Mouse (Mus musculus) embryo, embryonic 9.5 days (tissue): Measurements from ENCODE around the gene Zfp418.
"Not testable (repeated sequence)": the region's sequence is repeated elsewhere in the genome, so short reads cannot be mapped to it uniquely, and the experiment has no call there.

Experiments used
- DNase-seq: peaks from one replicate; pipeline ENCODE4 v3.0.0-alpha.2; 2017; ENCODE audit errors: extremely low spot score

Gene Zfp418

DNA sequence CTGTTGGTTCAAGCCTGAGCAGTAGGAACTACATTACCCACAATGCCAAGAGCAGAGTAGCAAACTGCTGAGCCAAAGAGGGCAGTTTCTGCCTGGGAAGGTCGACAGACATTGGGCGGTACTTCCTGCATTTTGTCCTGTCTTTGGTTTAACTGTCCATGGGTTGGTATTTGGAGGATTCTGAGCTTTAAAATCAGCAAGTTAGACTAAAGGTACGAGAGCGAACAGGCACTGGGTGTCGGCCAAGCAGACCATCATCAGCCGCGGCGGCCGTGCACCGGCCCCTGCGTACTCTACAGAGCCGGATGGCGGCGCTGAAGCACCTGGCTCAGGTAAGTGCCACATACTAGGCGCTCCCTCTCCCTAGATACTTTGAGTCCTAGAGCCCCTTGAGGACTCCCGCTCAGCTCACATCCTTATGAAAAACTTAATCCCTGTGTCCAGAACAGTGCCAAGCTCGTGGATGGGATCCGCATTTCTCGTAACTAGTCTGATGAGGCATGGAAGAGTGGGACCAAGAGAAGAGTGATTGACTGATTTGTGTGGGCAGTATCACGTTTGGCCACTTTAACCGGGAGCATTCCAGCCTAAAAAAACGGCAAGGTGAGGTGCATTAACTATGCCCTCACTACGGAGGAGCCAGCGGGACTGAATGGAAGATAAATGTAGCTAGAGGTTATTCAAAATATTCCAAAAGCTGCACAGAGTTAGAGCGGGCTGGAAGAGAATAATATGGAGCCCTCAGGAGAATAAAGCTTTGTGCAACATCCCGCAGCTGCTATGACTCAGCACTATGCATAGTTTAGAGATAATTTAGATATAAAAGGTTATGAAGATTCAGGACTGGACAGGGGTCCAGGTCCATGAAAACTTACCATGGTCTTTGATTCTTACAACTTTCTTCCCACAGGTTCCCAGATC is at the start of gene Zfp418:
Zfp418 (plus strand) TSS at position 104 of the 921 bp plus-strand sequence.
- peak; percentile 54 for DNase-seq

- no peak for DNase-seq
Measured at GRCm38 (mm10) chr7:7121602-7121980, 49.5 kb upstream of the Zfp418 start.

- DNase-seq = not testable (repeated sequence)
Measured at GRCm38 (mm10) chr7:7130491-7131124, 40.5 kb upstream of the Zfp418 start.

DNA sequence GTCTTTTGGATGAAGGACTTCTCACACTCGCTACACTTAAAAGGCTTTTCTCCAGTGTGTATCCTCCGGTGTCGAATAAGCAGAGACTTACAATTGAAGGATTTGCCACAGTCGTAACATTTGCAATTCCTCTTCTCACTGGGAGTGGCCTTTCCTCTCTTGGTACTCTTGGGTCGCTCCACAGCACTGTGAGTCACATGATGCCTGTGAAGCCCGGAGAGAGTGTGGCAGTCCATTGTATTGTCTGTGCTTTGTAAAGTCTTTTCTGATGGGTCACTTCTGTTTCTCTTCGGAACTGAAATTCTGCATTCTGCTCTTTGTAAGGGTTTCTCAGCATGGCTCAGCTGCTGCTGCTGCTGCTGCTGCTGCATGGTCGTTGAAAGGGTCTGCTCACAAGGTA is 38.4 kb upstream of the Zfp418 start:
- no peak for DNase-seq

DNA sequence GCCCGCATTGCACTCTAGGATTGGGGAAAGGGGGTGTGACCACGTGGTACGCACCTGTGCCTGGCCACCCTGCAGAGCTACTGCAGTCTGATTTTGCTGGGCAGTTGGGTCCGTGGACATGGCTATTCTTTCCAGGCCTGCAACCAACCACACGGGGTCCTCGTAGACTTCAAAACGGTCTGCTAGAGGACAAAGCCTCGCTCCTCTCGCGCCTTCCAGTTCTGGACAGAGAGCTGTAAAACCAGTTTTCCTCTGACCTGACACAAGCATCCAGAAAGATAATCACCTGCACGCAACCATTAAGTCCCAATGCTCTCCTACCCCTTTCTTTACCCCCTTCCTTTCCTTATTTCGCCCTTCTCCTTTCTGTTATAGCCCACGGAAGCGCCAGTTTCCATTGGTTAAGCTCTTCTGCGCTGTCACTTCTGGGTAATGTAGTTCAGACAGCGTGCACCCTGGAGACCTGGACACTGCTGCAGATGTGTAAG is 34.7 kb upstream of the Zfp418 start, which contains the start of gene Zfp773:
Zfp773 (minus strand) TSS at position 377 of the 488 bp plus-strand sequence.
- peak; percentile 72 for DNase-seq

- DNase-seq = no peak
Measured at GRCm38 (mm10) chr7:7144215-7144614, 26.9 kb upstream of the Zfp418 start.

- no peak for DNase-seq
Measured at GRCm38 (mm10) chr7:7145991-7146608, 25.0 kb upstream of the Zfp418 start.

DNA sequence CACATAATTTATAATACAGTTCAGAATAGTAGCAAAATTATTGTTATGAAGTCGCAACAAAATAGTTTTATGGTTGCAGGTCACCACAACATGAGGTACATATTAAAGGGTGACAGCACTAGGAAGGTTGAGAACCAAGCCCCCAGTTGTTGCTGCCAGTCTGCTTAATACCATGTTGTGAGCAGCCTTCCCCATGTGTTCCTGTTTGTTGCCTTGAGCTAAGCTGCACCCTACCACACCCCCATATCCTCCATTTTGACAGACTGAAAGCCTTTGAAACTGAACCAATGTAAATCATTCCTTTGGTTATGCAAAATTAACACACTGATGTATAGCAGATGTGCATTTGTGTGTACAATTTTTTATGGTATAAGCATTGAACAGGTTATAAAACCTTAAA is 14.8 kb downstream of the Zfp418 start:
- no peak for DNase-seq

GRCm38 (mm10) chr7:7187417-7188190 is 16.5 kb downstream of the Zfp418 start:
- DNase-seq = no peak

DNA sequence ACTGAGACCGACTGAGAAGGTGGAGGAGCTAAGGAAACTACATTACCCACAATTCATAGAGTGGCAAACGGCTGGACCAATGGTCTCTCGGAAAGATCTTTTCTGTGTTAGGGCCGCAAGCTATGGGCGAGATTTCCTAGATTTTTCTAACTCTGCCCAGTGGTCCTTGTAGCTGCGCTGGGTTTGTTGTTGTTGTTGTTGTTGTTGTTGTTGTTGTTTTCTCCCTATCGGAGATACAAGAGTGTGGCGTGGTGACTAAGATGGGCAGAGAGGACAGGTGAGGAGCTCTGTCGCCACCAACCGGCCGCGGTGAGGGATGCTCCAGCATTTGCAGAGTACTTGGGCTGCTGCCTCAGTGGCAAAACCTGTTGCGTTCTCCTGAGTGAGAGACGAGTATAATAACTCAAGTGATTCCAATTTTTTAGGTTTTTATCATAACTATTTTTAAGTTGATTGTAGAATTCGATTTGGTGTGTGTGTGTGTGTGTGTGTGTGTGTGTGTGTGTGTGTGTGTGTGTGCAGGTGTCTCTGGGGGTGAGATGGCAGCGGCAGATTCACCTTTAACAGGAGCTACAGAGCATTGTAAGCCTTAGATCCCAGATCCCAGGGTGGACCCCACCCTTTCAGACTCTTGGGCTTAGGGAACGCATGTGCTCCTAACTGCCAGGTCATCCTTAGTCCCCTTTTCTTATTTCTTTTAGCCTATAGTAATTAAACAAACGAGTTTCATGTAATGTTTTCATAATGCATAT is 17.2 kb downstream of the Zfp418 start:
- DNase-seq = peak; percentile 71

- DNase-seq = peak; percentile 9
Measured at GRCm38 (mm10) chr7:7209313-7210151, 38.4 kb downstream of the Zfp418 start, which contains the start of gene Zfp772. Zfp772 (minus strand) TSS chr7:7209998.
